Mouse (Mus musculus) ES-E14 (cell line): ENCODE measurements around the gene Gadl1.

ENCODE experiments used
- HCFC1 ChIP-seq: IDR thresholded peaks from 2 replicates; pipeline ENCODE4 v1.6.1; 2012; ENCODE audit warnings: low read length, inconsistent platforms, borderline replicate concordance; ENCODE audit not compliant: insufficient read depth
- MAFK ChIP-seq: IDR thresholded peaks from 2 replicates; pipeline ENCODE4 v1.6.1; 2014; ENCODE audit warnings: mild to moderate bottlenecking, low read depth, low read length, inconsistent platforms; ENCODE audit not compliant: insufficient read depth
- ZNF384 ChIP-seq: IDR thresholded peaks from 2 replicates; pipeline ENCODE4 v1.6.1; 2012; ENCODE audit warnings: low read depth, low read length, inconsistent platforms

- TF ChIP-seq HCFC1 (no peak), MAFK (no peak), ZNF384 (no peak)
Observed at GRCm38 (mm10) chr9:115914006-115914405, 4.8 kb downstream of the Gadl1 start.
